Mouse (Mus musculus) kidney, postnatal 0 days (tissue): ENCODE measurements around the gene Narfl. TPM values are rescaled to one million over a fixed set of nuclear protein-coding genes. Genes with fewer than 3 reads are reported as not detected.

Experiments used
- ATAC-seq: fragments of 200-750 bp; cut with Nextera tagmentation; replicated peaks from 2 replicates; pipeline ENCODE4 v1.8.0; 2017; ENCODE audit warnings: low read depth, moderate number of reproducible peaks, moderate TSS enrichment, moderate library complexity; ENCODE audit not compliant: low FRiP score
- DNase-seq: peaks from one replicate; pipeline ENCODE4 v3.0.0-alpha.2; 2016; ENCODE audit warnings: low spot score
- H3K27ac ChIP-seq: fragments of 300-500 bp; sonication (generic); 2 replicates; pipeline ENCODE4 v1.5.1; 2014; ENCODE audit warnings: mild to moderate bottlenecking
- H3K27me3 ChIP-seq: fragments of 300-500 bp; sonication (generic); 2 replicates; pipeline ENCODE4 v1.6.1; 2014; ENCODE audit warnings: low read length, mixed read lengths; ENCODE audit not compliant: insufficient read depth
- H3K36me3 ChIP-seq: fragments of 300-500 bp; sonication (generic); 2 replicates; pipeline ENCODE4 v1.6.1; 2014; ENCODE audit warnings: low read length, mixed read lengths; ENCODE audit not compliant: insufficient read depth
- H3K4me1 ChIP-seq: fragments of 300-500 bp; sonication (generic); replicated peaks from 2 replicates; pipeline ENCODE4 v1.6.1; 2014; ENCODE audit warnings: antibody characterized with exemption, low read length, mixed read lengths; ENCODE audit not compliant: insufficient read depth
- H3K4me2 ChIP-seq: fragments of 300-500 bp; sonication (generic); 2 replicates; pipeline ENCODE4 v1.6.1; 2014; ENCODE audit warnings: mild to moderate bottlenecking, low read length, moderate library complexity, mixed read lengths
- H3K4me3 ChIP-seq: fragments of 300-500 bp; sonication (generic); replicated peaks from 2 replicates; pipeline ENCODE4 v1.5.1; 2014; ENCODE audit warnings: low read depth, low read length
- H3K9ac ChIP-seq: fragments of 300-500 bp; sonication (generic); 2 replicates; pipeline ENCODE4 v1.6.1; 2014; ENCODE audit warnings: low read depth, low read length
- H3K9me3 ChIP-seq: fragments of 300-500 bp; sonication (generic); replicated peaks from 2 replicates; pipeline ENCODE4 v1.6.1; 2016; ENCODE audit warnings: low read length, inconsistent platforms, mixed read lengths
- CTCF ChIP-seq: IDR thresholded peaks from 2 replicates; pipeline ENCODE4 v1.5.1; 2016; ENCODE audit warnings: antibody characterized with exemption, low read depth, mild to moderate bottlenecking, moderate library complexity
- WGBS: fragments of 180-500 bp; shearing (Covaris S2); extraction: QIAGEN DNeasy Blood & Tissue Kit; methylation state at CpG from one replicate; pipeline ENCODE4 v1.1.7; 2014; 5-methylcytosine and 5-hydroxymethylcytosine counted together
- microRNA-seq: library from miRNA; unstranded; fragments of <30 nt; microRNA quantifications from one replicate; pipeline ENCODE4, GENCODE M21; 2016
- polyA plus RNA-seq: library from polyadenylated mRNA; unstranded; fragments of >200 nt; fragmentation: Nextera tagmentation; extraction: Ambion mirVana; gene quantifications from 2 replicates; pipeline ENCODE4 v1.2.1, GENCODE M21; 2015

The Narfl gene
- polyA plus RNA-seq, 1 experiment from 2014 or later = 34.5 TPM

GRCm38 (mm10) chr17:25830200-25830753, 56.7 kb downstream of the Narfl start:
- Histone ChIP-seq H3K36me3 (peaks cover 38% of the 10 kb centered on the region), H3K27ac (no peak overlapping the region), H3K4me2 (0 out of 2 replicates have a peak overlapping the region, but pooled peaks have one; percentile 66), H3K27me3 (no peaks in the 10 kb centered on the region), H3K9me3 (no peaks in the 10 kb centered on the region), H3K9ac (no peak overlapping the region), H3K4me1 (peaks cover 39% of the 10 kb centered on the region), H3K4me3 (no peak overlapping the region)
- DNase-seq (no peak), ATAC-seq (no peak)
- WGBS = 79% methylated on average over 4 of the region's 4 CpGs
- no peak for TF ChIP-seq CTCF

- ATAC-seq (no peak), DNase-seq (no peak)
- no peak overlapping the region for H3K4me3 ChIP-seq
- TF ChIP-seq CTCF = no peak
- peaks cover 32% of the 10 kb centered on the region for H3K36me3 ChIP-seq
- 84% methylated on average over 14 of the region's 14 CpGs for WGBS
- peak overlapping the region; percentile 85; the same call in 1 of the 2 replicates for H3K4me2 ChIP-seq
- no peak overlapping the region for H3K9ac ChIP-seq
- H3K27ac ChIP-seq = no peak overlapping the region
- no peaks in the 10 kb centered on the region for H3K9me3 ChIP-seq
- peaks cover 45% of the 10 kb centered on the region for H3K4me1 ChIP-seq
- no peaks in the 10 kb centered on the region for H3K27me3 ChIP-seq
Measured at GRCm38 (mm10) chr17:25830806-25831431, 57.3 kb downstream of the Narfl start.

- H3K36me3 ChIP-seq = peaks cover 26% of the 10 kb centered on the region; the same call in 1 of the 2 replicates
- H3K4me2 ChIP-seq = peak overlapping the region; percentile 85
- H3K27ac ChIP-seq = peak overlapping the region; percentile 99
- peak overlapping the region; percentile 83 for H3K9ac ChIP-seq
- no peaks in the 10 kb centered on the region for H3K9me3 ChIP-seq
- DNase-seq (no peak), ATAC-seq (no peak)
- TF ChIP-seq CTCF = no peak
- no peaks in the 10 kb centered on the region for H3K27me3 ChIP-seq
- WGBS = 47% methylated on average over 21 of the region's 21 CpGs
- H3K4me3 ChIP-seq = peak overlapping the region; percentile 81
- H3K4me1 ChIP-seq = peaks cover 53% of the 10 kb centered on the region
Measured at GRCm38 (mm10) chr17:25831451-25832281, 58.1 kb downstream of the Narfl start.

GRCm38 (mm10) chr17:25832436-25833290, 59.1 kb downstream of the Narfl start:
- Histone ChIP-seq H3K36me3 (peaks cover 21% of the 10 kb centered on the region; the same call in 1 of the 2 replicates), H3K9ac (peak overlapping the region; percentile 83), H3K4me3 (peak overlapping the region; percentile 81), H3K9me3 (no peaks in the 10 kb centered on the region), H3K27me3 (no peaks in the 10 kb centered on the region), H3K4me1 (peaks cover 59% of the 10 kb centered on the region), H3K27ac (peak overlapping the region; percentile 99), H3K4me2 (peak overlapping the region; percentile 92)
- under 1% methylated on average over 77 of the region's 77 CpGs for WGBS
- no peak for TF ChIP-seq CTCF
- peak; percentile 87 for ATAC-seq
- peak; percentile 100 for DNase-seq

Small RNA genes within 50 kb of the gene (microRNA-seq; reads per million reads assigned to microRNA genes)
- gene Gm25083 = not detected
- gene Mir3082 = 0.60 reads per million
- 1.0 reads per million for gene Mir6966

Other genes starting within 250 kb of the Narfl start
- gene Sox8, start 203.1 kb upstream of the Narfl start, polyA plus RNA-seq = 1.8 and 2.2 TPM in 2 replicates
- 22.0 and 25.5 TPM in 2 replicates for gene Lmf1, start 194.7 kb upstream of the Narfl start, polyA plus RNA-seq
- gene Gng13, start 56.6 kb upstream of the Narfl start, polyA plus RNA-seq = 0.70 TPM in 2 replicates
- 10.3 and 13.8 TPM in 2 replicates for gene Chtf18, start 46.4 kb upstream of the Narfl start, polyA plus RNA-seq
- 14.9 and 16.5 TPM in 2 replicates for gene Rpusd1, start 46.1 kb upstream of the Narfl start, polyA plus RNA-seq
- gene Mslnl, start 37.7 kb upstream of the Narfl start, polyA plus RNA-seq = not detected in 2 replicates
- 6.6 and 9.6 TPM in 2 replicates for gene Msln, start 19.4 kb upstream of the Narfl start, polyA plus RNA-seq
- 79.9 and 80.0 TPM in 2 replicates for gene Haghl, start 11.9 kb downstream of the Narfl start, polyA plus RNA-seq
- gene Ccdc78, start 12.8 kb downstream of the Narfl start, polyA plus RNA-seq = 0.13 and 0.17 TPM in 2 replicates
- 112 and 117 TPM in 2 replicates for gene Fam173a, start 19.1 kb downstream of the Narfl start, polyA plus RNA-seq
- gene AC134908.4, start 21.9 kb downstream of the Narfl start, polyA plus RNA-seq = 0.82 TPM in 1 of 2 replicates, not detected in the other
- 45.4 and 50.9 TPM in 2 replicates for gene Metrn, start 23.4 kb downstream of the Narfl start, polyA plus RNA-seq
- 0.34 and 0.56 TPM in 2 replicates for gene Fbxl16, start 35.3 kb downstream of the Narfl start, polyA plus RNA-seq
- 21.0 and 22.1 TPM in 2 replicates for gene Wdr24, start 49.9 kb downstream of the Narfl start, polyA plus RNA-seq
- 53.1 and 54.5 TPM in 2 replicates for gene Jmjd8, start 55.1 kb downstream of the Narfl start, polyA plus RNA-seq
- 267 and 287 TPM in 2 replicates for gene Stub1, start 59.6 kb downstream of the Narfl start, polyA plus RNA-seq
- gene Rhbdl1, start 63.5 kb downstream of the Narfl start, polyA plus RNA-seq = 3.7 and 3.9 TPM in 2 replicates
- 2.7 and 2.8 TPM in 2 replicates for gene Gm20683, start 68.0 kb downstream of the Narfl start, polyA plus RNA-seq
- 21.1 and 22.4 TPM in 2 replicates for gene Rhot2, start 71.1 kb downstream of the Narfl start, polyA plus RNA-seq
- 10.6 and 10.7 TPM in 2 replicates for gene Wdr90, start 87.7 kb downstream of the Narfl start, polyA plus RNA-seq
- gene Mcrip2, start 95.0 kb downstream of the Narfl start, polyA plus RNA-seq = 128 and 138 TPM in 2 replicates
- 106 and 119 TPM in 2 replicates for gene Mettl26, start 101.3 kb downstream of the Narfl start, polyA plus RNA-seq
- 0.38 and 0.51 TPM in 2 replicates for gene Wfikkn1, start 107.1 kb downstream of the Narfl start, polyA plus RNA-seq
- 20.4 and 22.1 TPM in 2 replicates for gene Rab40c, start 146.0 kb downstream of the Narfl start, polyA plus RNA-seq
- gene Pigq, start 171.2 kb downstream of the Narfl start, polyA plus RNA-seq = 69.5 and 70.2 TPM in 2 replicates
- gene Nhlrc4, start 171.2 kb downstream of the Narfl start, polyA plus RNA-seq = 1.1 and 2.5 TPM in 2 replicates
- gene A930017K11Rik, start 178.8 kb downstream of the Narfl start, polyA plus RNA-seq = 6.8 and 7.2 TPM in 2 replicates
- gene Capn15, start 212.0 kb downstream of the Narfl start, polyA plus RNA-seq = 17.0 and 19.8 TPM in 2 replicates